Mouse (Mus musculus) adrenal gland, postnatal 4 days (tissue): ENCODE results near the gene Ccdc43. TPM values are rescaled to one million over a fixed set of nuclear protein-coding genes. Genes with fewer than 3 reads are reported as not detected.
"Not testable (repeated sequence)": the region's sequence is repeated elsewhere in the genome, so short reads cannot be mapped to it uniquely, and the experiment has no call there.

ENCODE experiments used
- DNase-seq, 2 experiments: peaks; one replicate each; pipeline ENCODE4 v3.0.0; 2021 to 2022; ENCODE audit warnings: low spot score in 2 of 2, mixed read lengths in 2 of 2
- long read RNA-seq, 2 experiments: library from polyadenylated mRNA; stranded (forward); transcript quantifications; one replicate each; pipeline ENCODE4 v2.0.0; 2021
- total RNA-seq, 2 experiments: library from RNA; stranded (reverse); gene quantifications; 2 replicates each; pipeline ENCODE4 v1.2.3; 2021

The Ccdc43 gene
- total RNA-seq: 10 to 100 TPM; 24.2 to 31.2 TPM
- long read RNA-seq, experiment 1, transcript Ccdc43-201 (5 exons, 2,366 nt): major isoform, 29 of 34 reads
- long read RNA-seq, experiment 1, partial matches to known transcripts: 3 of 34 reads
- long read RNA-seq, experiment 1, other reads (novel, unspliced or antisense): 1 of 34 reads
- long read RNA-seq, experiment 2, transcript Ccdc43-201 (5 exons, 2,366 nt): major isoform, 44 of 54 reads
- long read RNA-seq, experiment 2, partial matches to known transcripts: 1 of 54 reads
- long read RNA-seq, experiment 2, other reads (novel, unspliced or antisense): 3 of 54 reads

GRCm38 (mm10) chr11:102697338-102698017 is at the start of gene Ccdc43:
TSS of gene Ccdc43 (minus strand) at chr11:102697782.
- peak; percentile 82 to 86 for DNase-seq

- DNase-seq: no peak
These were observed 47.2 kb upstream of the Ccdc43 start for GRCm38 (mm10) chr11:102744746-102745145.

- DNase-seq: no peak
These were observed 45.3 kb upstream of the Ccdc43 start for GRCm38 (mm10) chr11:102742843-102743242.

- DNase-seq: no peak
These were observed 44.5 kb upstream of the Ccdc43 start for GRCm38 (mm10) chr11:102742066-102742465.

- no peak for DNase-seq
These were observed 43.8 kb upstream of the Ccdc43 start for GRCm38 (mm10) chr11:102741129-102741950.

- DNase-seq: no peak
These were observed 43.1 kb upstream of the Ccdc43 start for GRCm38 (mm10) chr11:102740634-102741033.

- no peak for DNase-seq
These were observed 41.8 kb upstream of the Ccdc43 start for GRCm38 (mm10) chr11:102739278-102739966.

GRCm38 (mm10) chr11:102738046-102738445 is 40.5 kb upstream of the Ccdc43 start:
- DNase-seq: no peak

GRCm38 (mm10) chr11:102734961-102735360 is 37.4 kb upstream of the Ccdc43 start:
- DNase-seq: no peak

GRCm38 (mm10) chr11:102733146-102733545 is 35.6 kb upstream of the Ccdc43 start:
- DNase-seq: no peak

GRCm38 (mm10) chr11:102731366-102731765 is 33.8 kb upstream of the Ccdc43 start:
- DNase-seq: no peak

- DNase-seq: no peak
These were observed 32.3 kb upstream of the Ccdc43 start for GRCm38 (mm10) chr11:102729835-102730234.

GRCm38 (mm10) chr11:102728614-102729013 is 31.0 kb upstream of the Ccdc43 start:
- no peak for DNase-seq

GRCm38 (mm10) chr11:102725574-102725973 is 28.0 kb upstream of the Ccdc43 start:
- DNase-seq: no peak

GRCm38 (mm10) chr11:102716135-102716534 is 18.6 kb upstream of the Ccdc43 start:
- no peak for DNase-seq

- DNase-seq: not testable (repeated sequence)
These were observed 17.0 kb upstream of the Ccdc43 start for GRCm38 (mm10) chr11:102714578-102714977.

GRCm38 (mm10) chr11:102712411-102712810 is 14.8 kb upstream of the Ccdc43 start:
- DNase-seq: no peak

- DNase-seq: not testable (repeated sequence)
These were observed 4.6 kb upstream of the Ccdc43 start for GRCm38 (mm10) chr11:102702206-102702605.

GRCm38 (mm10) chr11:102698018-102698476 is 465 bp upstream of the Ccdc43 start:
- no peak for DNase-seq

- no peak for DNase-seq
These were observed 2.3 kb downstream of the Ccdc43 start for GRCm38 (mm10) chr11:102695289-102695688.

- peak; percentile 38 to 50 for DNase-seq
These were observed 7.4 kb downstream of the Ccdc43 start for GRCm38 (mm10) chr11:102690162-102690561.
